Mouse (Mus musculus): ENCODE measurements around the gene Ahcyl1.
"Not testable (repeated sequence)": the region's sequence is repeated elsewhere in the genome, so short reads cannot be mapped to it uniquely, and the experiment has no call there.

Gene Ahcyl1

DNA sequence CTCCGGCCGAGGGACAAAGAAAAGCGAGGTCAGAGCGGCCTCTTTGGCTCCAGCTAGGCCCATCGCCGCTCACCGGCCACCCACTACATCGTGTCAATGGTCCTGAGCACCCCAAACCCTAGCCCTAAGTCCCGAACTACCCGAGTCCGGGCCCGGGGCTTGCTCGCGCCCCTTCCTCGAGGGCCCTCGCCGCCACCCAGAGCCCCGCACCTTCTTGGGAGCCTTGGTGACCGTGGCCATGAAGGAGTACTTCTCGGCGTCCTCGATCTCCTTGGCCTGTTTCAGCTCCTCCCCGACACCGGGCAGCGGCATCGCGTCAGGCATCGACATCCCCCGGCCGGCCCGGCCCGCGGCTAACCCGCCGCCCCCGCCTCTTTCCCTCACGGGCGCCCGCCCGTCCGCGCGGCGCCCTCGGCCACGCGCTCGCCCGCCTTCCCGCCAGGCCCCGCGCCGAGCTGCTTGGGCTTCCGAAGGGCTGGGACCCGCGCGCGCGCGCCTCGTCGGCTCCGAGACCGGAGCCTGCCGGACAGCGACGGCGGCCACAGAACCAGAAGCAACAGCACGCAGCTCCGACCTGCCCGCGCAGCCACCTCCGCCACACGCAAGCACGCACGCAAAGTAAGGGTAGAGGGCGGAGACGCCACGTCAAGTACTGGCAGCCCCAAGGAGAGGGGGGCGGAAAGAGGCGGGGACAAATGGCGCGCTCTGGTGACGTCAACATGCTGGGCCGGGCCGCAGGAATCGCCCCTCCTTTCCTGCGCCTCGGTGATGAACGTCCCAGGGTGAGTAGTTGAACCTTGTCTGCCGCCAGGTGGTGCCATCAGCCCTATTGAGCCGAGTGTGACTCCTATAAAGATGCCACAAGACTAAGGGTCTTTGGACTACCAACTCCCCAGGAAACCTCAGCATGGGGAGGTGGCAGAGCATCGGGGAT is at the start of gene Ahcyl1:
TSS of gene Ahcyl1 (minus strand) at position 613 of the 934 bp plus-strand sequence.
- peak; percentile 99 for DNase-seq (ENCODE audit: low read depth, low spot score)

DNA sequence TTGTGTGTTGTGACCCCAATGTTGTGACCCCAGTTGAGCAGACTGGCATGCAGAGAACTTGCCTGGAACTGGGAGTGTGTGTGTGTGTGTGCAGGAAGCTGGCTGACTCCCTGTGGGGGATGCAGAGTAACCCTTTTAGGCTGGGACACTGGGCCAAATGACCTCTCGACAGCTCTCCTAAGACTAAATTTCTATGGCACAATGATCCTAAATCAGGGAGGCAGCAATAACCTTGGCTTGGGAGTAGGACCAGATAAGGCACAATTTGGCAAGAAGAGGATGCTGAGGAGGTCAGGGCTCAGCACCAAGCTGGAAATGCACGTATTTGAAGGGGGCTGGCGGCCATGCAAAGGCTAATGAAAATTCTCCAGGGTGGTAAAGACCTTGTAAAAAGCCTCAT is 49.7 kb upstream of the Ahcyl1 start:
- no peak for DNase-seq (ENCODE audit: low read depth, low spot score)

DNA sequence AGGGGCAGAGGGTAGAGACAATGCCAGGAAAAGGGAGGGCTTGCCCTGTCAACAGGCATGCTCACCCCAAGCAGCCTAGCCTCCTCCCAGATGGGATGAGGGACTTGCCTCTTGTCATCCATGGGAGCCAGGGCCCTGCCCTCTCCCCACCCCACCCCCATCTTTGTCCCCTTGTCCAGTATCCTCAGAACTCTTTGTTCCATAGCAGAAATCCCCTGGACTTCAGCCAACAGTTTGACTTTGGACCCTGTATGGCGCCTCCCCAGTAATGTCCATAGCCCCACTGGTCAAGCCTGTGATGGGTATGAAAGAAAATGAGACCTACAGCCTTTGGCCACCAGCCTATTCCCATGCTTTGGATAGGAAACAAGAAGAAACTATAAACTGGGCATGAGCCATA is 47.3 kb upstream of the Ahcyl1 start:
- DNase-seq (ENCODE audit: low read depth, low spot score): peak; percentile 73

DNA sequence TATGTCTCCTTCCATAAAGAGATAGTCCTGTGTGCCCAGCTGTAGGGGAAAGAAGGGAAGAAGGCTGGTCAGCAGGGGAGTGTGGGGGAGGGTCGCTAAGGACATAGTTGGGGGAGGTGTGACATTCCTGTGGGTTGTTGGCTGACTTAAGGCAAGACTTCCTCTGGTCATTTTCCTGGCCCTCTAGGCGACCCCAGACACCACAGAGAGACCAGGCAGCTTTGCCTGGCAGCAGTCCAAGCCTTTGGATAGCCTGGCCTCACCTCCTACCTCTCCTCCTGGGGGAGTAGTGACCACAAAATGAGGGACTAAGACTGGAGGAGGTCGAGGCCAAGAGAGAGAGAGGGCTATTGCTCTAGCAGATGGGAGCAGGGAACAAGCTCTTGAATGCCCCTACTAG is 46.7 kb upstream of the Ahcyl1 start:
- DNase-seq (ENCODE audit: low read depth, low spot score): peak; percentile 90

DNA sequence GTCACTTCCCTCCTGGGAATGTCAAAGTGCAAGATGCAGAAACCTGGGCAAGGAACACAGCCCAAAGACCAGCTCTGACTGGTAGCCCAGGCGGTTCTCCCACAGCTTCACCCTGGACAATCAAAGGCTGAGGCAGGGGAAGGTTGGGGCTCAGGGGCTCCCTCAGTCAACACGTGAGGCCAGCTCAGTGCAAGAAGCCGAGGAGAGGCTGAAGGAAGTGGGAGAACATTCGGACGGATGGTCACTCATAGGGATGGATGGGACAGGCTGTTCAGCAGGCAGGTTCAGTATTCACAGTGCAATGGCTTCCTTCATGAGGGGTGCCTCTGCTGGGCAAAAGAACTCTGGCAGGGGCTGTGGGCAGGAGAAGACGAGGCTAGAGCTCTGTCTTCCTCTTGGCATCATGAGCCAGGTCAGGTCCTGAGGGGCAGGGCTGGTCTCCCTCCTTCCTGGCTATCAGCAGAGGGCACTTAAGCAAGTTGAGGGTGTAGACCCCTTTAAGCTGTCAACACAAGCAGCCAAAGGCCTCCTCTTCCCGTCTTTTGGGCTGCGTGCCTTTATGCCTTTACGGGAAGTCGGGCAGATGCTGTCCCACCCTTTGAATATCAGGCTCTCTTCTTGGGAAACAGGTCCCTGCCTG is 45.8 kb upstream of the Ahcyl1 start:
- peak; percentile 40 for DNase-seq (ENCODE audit: low read depth, low spot score)

DNA sequence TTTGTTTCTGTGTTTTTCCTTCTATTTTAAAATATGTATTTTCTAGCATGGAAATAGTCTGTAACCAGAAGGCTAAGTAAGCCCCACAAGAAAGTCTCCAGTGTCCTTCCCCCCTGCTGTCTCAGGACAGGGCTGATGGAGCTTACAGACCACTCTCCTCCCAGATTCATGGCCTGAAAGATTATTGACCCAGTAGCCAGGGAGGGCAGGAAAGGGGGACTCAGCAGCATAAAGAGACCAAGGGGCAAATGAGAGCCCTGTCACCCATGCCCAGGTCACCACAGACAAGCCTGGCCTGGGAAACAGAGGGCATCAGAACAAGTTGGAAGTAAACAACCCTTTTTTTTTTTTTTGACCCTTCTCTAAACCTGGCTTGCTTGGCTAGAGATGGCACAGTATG is 45.0 kb upstream of the Ahcyl1 start:
- peak; percentile 24 for DNase-seq (ENCODE audit: low read depth, low spot score)

DNA sequence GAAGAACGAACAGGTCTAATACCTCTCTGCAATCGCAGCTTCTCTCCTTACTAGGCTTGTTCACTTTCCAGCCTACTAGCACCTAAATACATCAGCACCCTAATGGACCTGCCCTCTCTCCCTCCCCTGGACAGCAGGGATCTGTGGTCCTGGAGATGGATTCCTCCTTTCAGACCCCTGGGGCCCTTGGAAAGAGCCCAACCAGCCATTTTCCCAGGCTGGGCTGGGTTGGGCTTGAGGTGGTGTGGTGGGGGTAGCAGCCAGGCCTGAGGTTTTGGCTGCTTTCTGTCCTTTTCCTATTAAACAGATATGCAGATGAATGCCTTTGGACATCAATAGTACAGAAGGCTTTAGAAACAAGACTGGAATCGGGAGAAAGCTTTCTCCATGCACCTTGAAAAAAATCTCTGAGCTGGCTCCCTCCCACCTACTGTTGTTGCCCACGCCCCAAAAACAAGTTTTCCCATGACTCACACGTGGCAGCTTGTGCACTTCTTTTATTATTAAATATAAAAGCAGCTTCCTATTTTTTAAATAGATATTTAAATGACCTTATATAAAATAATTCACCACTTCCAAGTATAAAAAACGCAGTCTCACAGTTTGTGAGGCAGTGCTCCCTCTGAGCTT is 44.3 kb upstream of the Ahcyl1 start:
- DNase-seq (ENCODE audit: low read depth, low spot score): peak; percentile 95

DNA sequence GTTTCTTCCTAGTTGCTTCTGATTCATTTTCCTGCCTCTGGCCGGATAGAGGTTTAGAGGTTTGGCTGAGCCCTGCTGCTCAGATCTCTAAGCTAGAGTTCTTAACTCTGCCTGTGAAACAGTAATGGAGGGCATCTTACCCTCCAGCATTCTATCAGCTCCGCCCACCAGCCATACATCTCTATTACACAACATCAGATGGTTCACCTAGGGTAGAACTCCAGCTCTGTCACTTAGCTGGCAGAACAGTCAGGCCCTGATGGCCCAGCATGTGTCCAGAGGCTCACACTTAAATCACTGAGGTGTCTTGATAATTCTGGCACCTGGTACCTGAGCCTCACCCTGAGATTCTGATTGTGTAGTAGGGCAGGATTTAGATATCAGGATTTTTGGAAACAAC is 43.6 kb upstream of the Ahcyl1 start:
- DNase-seq (ENCODE audit: low read depth, low spot score): peak; percentile 85

DNA sequence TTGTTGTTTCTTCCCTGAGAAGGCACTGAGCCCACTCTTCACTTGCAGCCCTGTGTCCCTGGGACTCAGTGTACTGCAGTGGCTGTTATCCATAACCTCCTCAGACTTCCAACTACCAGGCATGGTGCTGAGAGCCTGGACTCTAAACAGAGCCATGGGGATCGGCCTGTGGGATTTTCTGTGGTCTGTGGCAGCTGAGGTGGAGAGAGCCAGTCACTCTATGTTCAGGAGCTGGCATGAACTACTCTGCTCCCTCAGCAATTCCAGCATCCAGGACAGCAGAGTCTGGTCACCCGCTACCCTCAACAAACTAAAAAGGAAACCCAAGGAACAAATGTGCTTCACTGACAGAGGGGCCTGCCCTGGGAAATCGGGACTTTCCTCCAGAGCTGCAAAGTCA is 43.1 kb upstream of the Ahcyl1 start:
- DNase-seq (ENCODE audit: low read depth, low spot score): peak; percentile 79

DNA sequence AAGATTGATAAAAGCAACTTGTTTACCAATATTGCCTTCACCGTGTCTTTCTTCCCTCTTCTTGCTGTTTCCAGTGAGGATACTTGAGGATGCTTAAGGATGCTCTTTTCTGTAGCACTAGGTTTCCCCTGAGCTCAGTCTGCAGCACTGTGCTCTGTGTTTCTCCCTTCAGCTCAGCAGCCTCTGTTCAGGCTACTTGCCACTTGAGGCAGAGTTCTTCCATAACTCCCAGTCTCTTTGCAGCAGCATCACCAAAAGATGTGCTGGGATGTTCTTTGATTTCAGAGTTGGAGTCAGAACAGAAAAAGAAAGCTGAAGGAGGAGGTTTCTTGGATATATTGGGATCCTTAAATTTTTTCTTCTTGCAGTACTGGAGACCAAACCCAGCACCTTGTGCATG is 42.3 kb upstream of the Ahcyl1 start:
- peak; percentile 73 for DNase-seq (ENCODE audit: low read depth, low spot score)

DNA sequence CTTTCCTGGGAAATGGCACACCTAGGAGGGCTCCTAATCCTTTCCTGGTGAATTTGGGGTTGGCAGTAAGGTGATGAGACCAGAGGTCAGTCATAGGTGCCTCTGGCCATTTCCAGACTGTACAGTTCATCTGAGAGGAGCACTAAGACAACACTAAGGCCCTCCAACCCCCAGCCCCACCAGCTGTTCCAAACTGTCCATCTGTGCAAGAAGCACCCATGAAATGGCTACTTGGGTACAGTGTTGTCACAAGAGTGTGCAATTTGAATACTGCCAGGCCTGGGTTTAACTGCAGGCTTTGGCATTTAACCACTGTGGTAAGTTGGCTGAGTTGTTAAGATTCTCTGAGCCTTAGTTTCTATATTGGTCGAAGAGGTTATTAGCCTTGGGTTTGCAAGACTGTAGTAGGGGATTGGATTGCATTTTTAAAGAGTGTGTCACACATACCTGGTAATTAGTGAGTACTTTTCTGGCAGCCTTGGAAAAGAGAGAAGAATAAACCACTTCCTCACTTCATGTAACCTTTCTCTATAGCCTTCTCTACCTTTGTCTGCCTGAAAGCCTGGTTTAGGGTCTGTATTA is 41.3 kb upstream of the Ahcyl1 start:
- DNase-seq (ENCODE audit: low read depth, low spot score): peak; percentile 87

DNA sequence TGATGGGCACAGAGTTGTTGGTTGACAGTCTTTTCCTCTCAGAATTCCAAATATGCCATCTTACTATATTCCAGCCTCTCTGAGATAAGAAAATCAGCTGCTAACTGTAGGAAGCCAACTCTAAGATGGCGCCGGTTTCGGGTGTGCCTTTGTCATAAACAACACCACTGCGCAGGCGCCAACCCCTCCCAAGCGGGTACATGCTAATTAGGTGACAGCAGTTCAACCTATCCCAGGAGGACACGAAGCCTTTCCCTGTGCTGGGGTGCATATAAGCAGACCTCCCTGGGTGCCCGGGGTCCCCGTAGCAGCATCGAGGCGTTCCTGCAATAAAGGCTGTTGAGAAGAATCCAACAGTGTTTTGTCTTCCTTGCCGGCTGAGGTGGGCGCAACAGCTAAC is 39.3 kb upstream of the Ahcyl1 start:
- not testable (repeated sequence) for DNase-seq (ENCODE audit: low read depth, low spot score)

DNA sequence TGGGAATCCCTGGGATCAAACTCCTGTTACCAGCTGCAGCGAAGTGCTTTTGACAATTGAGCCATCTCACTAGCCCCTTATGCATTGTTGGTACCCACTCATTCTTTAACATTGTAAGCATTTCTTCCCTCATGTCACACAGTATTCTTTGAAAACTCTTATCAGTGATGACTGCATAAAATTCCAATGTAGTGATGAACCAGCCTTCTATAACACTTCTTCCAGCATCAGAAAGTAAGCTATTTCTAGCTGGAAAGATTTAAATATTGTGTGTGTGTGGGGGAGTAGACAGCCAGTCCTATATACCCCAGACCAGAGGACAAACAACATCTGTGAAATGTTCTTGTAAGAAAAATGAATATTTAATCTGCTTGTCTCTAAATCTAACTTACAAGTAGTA is 37.0 kb upstream of the Ahcyl1 start:
- DNase-seq (ENCODE audit: low read depth, low spot score): peak; percentile 72

DNA sequence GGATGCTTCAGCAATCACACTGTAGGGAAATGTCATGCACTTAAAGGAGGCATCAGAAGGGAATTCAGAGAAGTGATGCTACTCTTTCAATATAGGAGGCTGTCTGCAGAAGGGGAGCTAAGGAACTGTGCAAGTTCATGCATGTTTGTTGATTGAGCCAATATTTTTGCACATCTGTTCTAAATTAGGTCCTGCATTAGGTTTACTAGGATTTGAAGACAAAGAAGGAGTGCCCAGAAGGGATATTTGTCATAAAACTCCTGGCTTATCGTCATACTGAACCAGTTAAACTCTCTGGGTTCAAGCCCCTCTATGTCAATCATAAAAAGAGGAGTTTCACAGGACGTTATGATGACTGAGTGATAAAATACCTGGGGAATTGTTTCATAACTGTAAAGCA is 33.9 kb upstream of the Ahcyl1 start:
- DNase-seq (ENCODE audit: low read depth, low spot score): peak; percentile 87

DNA sequence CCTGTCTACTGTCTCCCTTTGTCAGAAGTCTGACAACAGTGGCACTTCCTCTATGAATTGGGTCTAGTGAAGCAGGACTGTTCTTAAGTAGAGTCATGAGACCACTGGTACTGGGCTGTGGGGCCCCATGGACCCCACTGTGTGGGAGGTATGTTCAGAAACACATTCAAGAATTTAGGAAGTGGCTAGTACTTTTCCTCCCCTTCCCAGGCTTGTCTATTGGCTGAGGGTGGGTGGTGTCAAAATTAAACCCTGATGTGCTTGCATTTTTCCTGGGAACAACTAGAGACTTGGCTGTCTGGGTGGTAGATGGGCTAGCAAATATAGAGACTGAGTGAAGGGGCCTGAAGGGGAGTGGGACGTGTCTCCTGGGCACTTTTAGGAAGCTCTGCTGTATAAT is 32.1 kb upstream of the Ahcyl1 start:
- DNase-seq (ENCODE audit: low read depth, low spot score): peak; percentile 28

DNA sequence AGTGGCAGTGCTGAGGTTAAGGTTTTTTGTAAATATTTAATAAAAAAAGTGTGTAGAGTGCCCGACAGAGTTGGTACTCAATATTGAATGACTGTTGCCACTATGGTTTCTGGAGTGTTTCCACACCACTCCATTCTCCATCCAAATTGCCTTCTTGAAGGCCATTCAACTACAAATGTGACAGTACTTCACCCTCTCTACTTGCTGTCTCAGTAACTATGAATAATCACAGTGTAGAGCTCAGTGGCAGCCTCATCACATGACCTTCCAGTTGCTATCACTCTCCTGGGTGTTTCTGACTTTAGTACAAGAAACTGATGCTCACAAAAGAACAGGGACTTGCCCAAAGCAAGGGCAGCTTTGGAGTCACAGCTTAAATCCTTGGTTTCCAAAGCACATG is 19.6 kb upstream of the Ahcyl1 start:
- DNase-seq (ENCODE audit: low read depth, low spot score): no peak

DNA sequence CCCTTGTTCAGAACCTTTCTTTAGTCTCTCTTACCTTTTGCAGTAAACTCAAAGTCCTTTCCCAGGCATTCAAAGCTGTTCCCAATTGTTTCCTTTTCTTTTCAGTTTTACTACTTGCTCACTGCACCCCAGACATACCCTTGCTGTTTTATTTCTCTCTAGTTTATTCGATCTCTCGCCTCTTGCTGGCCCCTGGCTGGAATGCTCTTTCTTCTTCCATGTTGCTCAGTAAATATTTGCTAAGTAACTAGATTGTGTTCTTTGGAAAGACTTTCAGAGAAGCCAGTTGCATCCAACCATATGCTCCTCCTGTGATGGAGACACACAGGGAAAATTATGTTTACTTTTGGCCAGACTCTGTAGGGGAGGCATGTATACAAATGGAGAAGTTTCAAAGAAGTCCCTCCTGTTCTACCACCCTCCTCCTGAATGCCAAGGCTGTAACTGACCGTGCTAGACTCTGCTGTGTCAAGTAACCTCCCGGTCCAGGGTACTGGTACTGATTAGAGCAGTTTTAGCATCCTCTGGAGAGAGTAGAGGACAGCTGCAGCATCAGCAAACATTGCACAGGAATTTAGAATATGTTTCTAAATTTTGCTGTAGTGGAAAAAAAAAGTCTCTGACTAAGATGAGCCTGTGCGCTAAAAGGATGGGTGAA is 18.0 kb upstream of the Ahcyl1 start:
- no peak for DNase-seq (ENCODE audit: low read depth, low spot score)

DNA sequence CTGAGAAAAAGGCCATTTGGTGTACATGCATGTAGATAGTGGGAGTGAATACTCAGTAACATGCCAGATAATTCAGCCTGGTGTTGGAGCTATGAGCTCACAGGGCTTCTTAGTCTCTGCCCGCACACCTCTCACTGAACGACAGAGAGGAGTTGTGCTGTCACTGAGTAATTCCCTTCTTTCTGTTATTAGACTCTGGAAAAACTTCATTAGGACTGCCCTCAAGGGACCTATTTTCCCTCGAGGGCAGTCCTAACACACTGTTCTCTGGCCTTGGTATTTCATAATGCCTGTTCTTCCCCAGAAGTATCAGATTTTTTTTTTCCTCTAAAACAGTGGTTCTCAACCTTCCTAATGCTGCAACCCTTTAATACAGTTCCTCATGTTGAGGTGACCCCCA is 15.7 kb upstream of the Ahcyl1 start:
- peak; percentile 45 for DNase-seq (ENCODE audit: low read depth, low spot score)

DNA sequence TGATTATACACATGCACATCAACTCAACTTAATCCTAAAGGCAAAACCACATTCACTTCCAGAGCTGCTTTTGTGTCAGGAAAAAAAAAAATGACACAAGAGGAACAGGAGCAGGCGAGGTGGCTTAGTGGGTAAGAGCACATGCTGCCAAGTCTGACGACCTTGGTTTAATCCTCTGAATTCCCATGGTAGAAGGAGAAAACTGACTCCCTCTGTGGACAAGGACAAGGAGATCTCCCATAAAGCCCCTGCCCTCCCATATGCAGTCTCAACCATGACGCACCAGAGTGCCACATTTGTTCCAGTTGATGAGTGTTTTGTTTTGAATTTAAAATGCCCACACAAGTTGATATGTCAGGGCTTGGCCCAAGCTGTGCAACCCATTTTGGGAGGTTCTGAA is 12.8 kb upstream of the Ahcyl1 start:
- DNase-seq (ENCODE audit: low read depth, low spot score): no peak

DNA sequence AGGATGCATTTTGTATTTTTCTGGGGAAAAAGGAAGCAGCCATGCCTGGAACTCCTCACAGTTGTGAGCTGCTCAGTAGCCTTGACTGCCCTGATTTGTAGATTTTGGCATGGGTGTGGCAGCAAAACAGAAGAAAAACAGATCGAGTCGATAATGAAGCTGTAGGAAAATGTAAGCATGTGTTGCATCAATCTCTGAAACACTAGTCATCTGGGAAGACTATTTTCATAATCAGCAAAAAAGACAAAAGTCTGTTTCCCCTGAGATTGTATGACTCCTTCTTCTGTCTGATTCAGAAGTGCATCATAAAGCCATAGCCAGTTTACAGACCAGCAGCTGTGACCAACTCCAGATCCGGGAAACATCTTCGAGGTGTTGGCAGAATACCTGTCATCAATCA is 10.9 kb upstream of the Ahcyl1 start:
- peak; percentile 92 for DNase-seq (ENCODE audit: low read depth, low spot score)

DNA sequence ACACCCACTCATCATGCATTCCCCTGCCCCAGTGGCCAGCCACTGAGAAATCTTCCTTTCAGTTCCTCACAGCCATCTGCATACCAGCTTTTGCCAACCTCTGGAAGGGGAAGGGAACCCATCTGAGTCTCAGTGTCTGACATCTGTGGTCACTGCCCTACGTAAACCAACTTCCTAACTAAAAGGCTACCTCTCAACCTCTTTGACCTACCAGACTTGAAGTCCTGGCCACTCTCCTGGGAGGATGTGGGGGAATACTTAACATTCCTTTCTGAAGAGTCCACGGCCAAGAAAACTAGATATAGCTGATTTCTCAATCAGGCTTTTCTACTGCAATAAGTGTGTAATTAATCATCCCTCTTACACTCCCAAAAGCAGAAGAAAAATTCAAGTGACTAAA is 9.8 kb upstream of the Ahcyl1 start:
- peak; percentile 96 for DNase-seq (ENCODE audit: low read depth, low spot score)

DNA sequence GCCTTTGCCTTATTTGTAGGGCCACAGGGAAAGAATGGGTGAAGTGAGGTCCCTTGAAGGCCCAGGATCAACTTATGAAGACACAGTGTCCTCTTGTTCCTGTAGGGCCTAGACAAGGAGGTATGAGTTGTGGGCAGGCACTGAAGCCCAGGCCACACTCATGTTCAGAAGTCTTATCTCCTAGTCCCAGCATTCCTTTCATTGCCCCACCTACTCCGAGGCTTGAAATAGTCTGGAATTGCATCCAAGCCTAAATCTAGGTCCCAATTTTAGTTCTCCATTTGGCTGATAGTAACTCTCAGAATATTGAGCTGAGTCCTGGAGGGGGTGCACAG is 8.0 kb upstream of the Ahcyl1 start:
- DNase-seq (ENCODE audit: low read depth, low spot score): no peak

Measured in 3T3-L1 (cell line).